Mouse (Mus musculus) kidney, postnatal 25 days (tissue): Measurements from ENCODE around the gene Pknox2.

ENCODE experiments used
- DNase-seq, 2 experiments: peaks; one replicate each; pipeline ENCODE4 v3.0.0; 2021; ENCODE audit warnings: mixed read lengths in 2 of 2

The Pknox2 gene

GRCm38 (mm10) chr9:37038859-37039258 lies 108.3 kb downstream of the Pknox2 start:
- no peak for DNase-seq

GRCm38 (mm10) chr9:37038445-37038844 lies 108.8 kb downstream of the Pknox2 start:
- DNase-seq: no peak

- peak in 1 of 2 experiments; percentile 16 for DNase-seq
Measured at GRCm38 (mm10) chr9:37037405-37037804, 109.8 kb downstream of the Pknox2 start.

- DNase-seq: no peak
Measured at GRCm38 (mm10) chr9:37035248-37035647, 112.0 kb downstream of the Pknox2 start.

- no peak for DNase-seq
Measured at GRCm38 (mm10) chr9:37034316-37034715, 112.9 kb downstream of the Pknox2 start.

- no peak for DNase-seq
Measured at GRCm38 (mm10) chr9:37030347-37031213, 116.6 kb downstream of the Pknox2 start.

GRCm38 (mm10) chr9:37029811-37030346 lies 117.3 kb downstream of the Pknox2 start:
- DNase-seq: no peak

- no peak for DNase-seq
Measured at GRCm38 (mm10) chr9:37027825-37028575, 119.2 kb downstream of the Pknox2 start.

- DNase-seq: no peak
Measured at GRCm38 (mm10) chr9:37025913-37026312, 121.3 kb downstream of the Pknox2 start.

GRCm38 (mm10) chr9:37021586-37022230 lies 125.5 kb downstream of the Pknox2 start:
- no peak for DNase-seq

GRCm38 (mm10) chr9:37018154-37018553 lies 129.1 kb downstream of the Pknox2 start:
- peak; percentile 43 to 44 for DNase-seq

- no peak for DNase-seq
Measured at GRCm38 (mm10) chr9:37017169-37017568, 130.0 kb downstream of the Pknox2 start.

GRCm38 (mm10) chr9:37016165-37016564 lies 131.0 kb downstream of the Pknox2 start:
- DNase-seq: no peak

- DNase-seq: no peak
Measured at GRCm38 (mm10) chr9:37013565-37013964, 133.6 kb downstream of the Pknox2 start.

GRCm38 (mm10) chr9:37008090-37008489 lies 139.1 kb downstream of the Pknox2 start:
- DNase-seq: peak; percentile 48 to 52

GRCm38 (mm10) chr9:37004676-37005075 lies 142.5 kb downstream of the Pknox2 start:
- DNase-seq: no peak

GRCm38 (mm10) chr9:37001935-37002535 lies 145.2 kb downstream of the Pknox2 start:
- no peak for DNase-seq

GRCm38 (mm10) chr9:36999393-36999792 lies 147.8 kb downstream of the Pknox2 start:
- DNase-seq: no peak

- DNase-seq: peak; percentile 12 to 44
Measured at GRCm38 (mm10) chr9:36990626-36991368, 156.4 kb downstream of the Pknox2 start.

GRCm38 (mm10) chr9:36989991-36990390 lies 157.2 kb downstream of the Pknox2 start:
- DNase-seq: no peak

GRCm38 (mm10) chr9:36985233-36985632 lies 162.0 kb downstream of the Pknox2 start:
- DNase-seq: no peak
